Mouse (Mus musculus): Measurements from ENCODE around the gene Intu. TPM values are rescaled to one million over a fixed set of nuclear protein-coding genes. Genes with fewer than 3 reads are reported as not detected.

The Intu gene
- polyA plus RNA-seq, 1 experiment = 2.7 TPM

- Histone ChIP-seq H3ac (ENCODE audit: control insufficient read depth, insufficient read length) (peak overlapping the region; percentile 58), H3K27me3 (ENCODE audit: control insufficient read depth, insufficient read depth, insufficient read length) (no peaks in the 10 kb centered on the region), H3K4me2 (ENCODE audit: low read depth) (peak overlapping the region; percentile 71), H3K4me3 (peak overlapping the region; percentile 84), H3K36me3 (ENCODE audit: control insufficient read depth, insufficient read depth) (no peaks in the 10 kb centered on the region), H3K79me2 (ENCODE audit: control insufficient read depth, insufficient read depth) (peaks cover 45% of the 10 kb centered on the region)
- TF ChIP-seq E2F4 (IDR thresholded peaks at IDR 0.05; ENCODE audit: insufficient read depth) = no peak
- TF ChIP-seq SRF (IDR thresholded peaks at IDR 0.05; ENCODE audit: control insufficient read depth, insufficient read length, low read depth) = no peak
- TF ChIP-seq CEBPB (IDR thresholded peaks at IDR 0.05; ENCODE audit: insufficient read depth, poor library complexity, severe bottlenecking) = no peak
- no peak for TF ChIP-seq POLR2A (IDR thresholded peaks at IDR 0.05; ENCODE audit: insufficient read length, low read depth)
- no peak for TF ChIP-seq USF1 (IDR thresholded peaks at IDR 0.05; ENCODE audit: low read depth)
- TF ChIP-seq MYOD1 (IDR thresholded peaks at IDR 0.05; ENCODE audit: control insufficient read depth in 1 of 3, insufficient read length in 2 of 3, low read depth in 2 of 3) = peak in 2 of 3 experiments; percentile 97 to 99
- TF ChIP-seq POLR2AphosphoS2 (IDR thresholded peaks at IDR 0.05; ENCODE audit: insufficient read length, low read depth) = no peak
- peak; percentile 10 to 98 (median 97) for TF ChIP-seq MYOG (IDR thresholded peaks at IDR 0.05; ENCODE audit: control insufficient read depth in 1 of 3, insufficient read depth in 1 of 3, insufficient read length in 2 of 3, low read depth in 2 of 3)
- TF ChIP-seq TCF12 (IDR thresholded peaks at IDR 0.05; ENCODE audit: insufficient read depth, poor library complexity, severe bottlenecking) = no peak
- TF ChIP-seq TCF3 (IDR thresholded peaks at IDR 0.05; ENCODE audit: insufficient read length, low read depth) = peak; percentile 45
- TF ChIP-seq MAX (IDR thresholded peaks at IDR 0.05; ENCODE audit: low read depth) = no peak
- TF ChIP-seq REST (IDR thresholded peaks at IDR 0.05; ENCODE audit: insufficient read depth, insufficient read length) = no peak
Measured at GRCm38 (mm10) chr3:40745661-40746547, 214.8 kb downstream of the Intu start.

Other genes starting within 250 kb of the Intu start
- gene Slc25a31, start 177.6 kb downstream of the Intu start, polyA plus RNA-seq (2012; fragmentation: generic; extraction: Trizol) = not detected
- 15.3 TPM for gene Hspa4l, start 213.2 kb downstream of the Intu start, polyA plus RNA-seq (2012; fragmentation: generic; extraction: Trizol)

All from myocyte (in vitro differentiated cells).